In the genomic region with DNA sequence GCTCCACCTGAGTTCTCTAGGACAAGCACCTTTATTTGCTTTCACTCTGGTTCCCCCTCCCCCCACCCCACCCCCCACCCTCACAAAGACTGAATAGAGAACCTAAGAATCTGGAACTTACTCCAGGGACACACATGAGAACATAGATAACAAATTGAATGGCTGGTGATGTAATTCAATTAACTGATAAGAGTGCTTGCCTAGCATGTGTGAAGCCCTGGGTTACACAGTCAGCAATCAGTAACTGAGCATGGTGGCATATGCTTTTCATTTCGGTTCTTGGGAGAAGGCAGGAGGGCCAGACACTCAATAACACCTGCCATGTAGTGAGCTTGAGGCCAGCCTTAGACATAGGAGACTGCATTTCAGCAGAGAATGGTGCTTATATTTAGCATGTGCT, we compare ENCODE assay signal across 10 mouse cellular contexts. TPM values are rescaled to one million over a fixed set of nuclear protein-coding genes. Genes with fewer than 3 reads are reported as not detected.
DNase-seq lines count a peak whose midpoint lies in the region; ATAC-seq and TF ChIP-seq lines count a peak whose summit lies in the region.
"Had no signal": no experiment of that assay in that cellular context is flagged by ENCODE, and none has a peak within 500 bp of the region (broad histone marks: within the 10 kb centered on the region; RNA-seq: fewer than 3 reads in every experiment).

No protein-coding gene starts in this region.

- 0 out of 2 replicates have a peak overlapping the region, but pooled peaks have one; percentile 67 for H3K4me3 ChIP-seq in forebrain, embryonic 15.5 days
- no peak overlapping the region for H3K4me3 ChIP-seq in forebrain, embryonic 11.5 days (ENCODE audit: low read depth, low read length)
- peak overlapping the region; percentile 69 for H3K4me3 ChIP-seq in midbrain, embryonic 10.5 days
- no peak overlapping the region for H3K4me3 ChIP-seq in midbrain, postnatal 0 days (ENCODE audit: low read depth, low read length)
- H3K4me3 ChIP-seq in limb, embryonic 10.5 days: peak overlapping the region; percentile 70
- peak overlapping the region; percentile 71; the same call in 1 of the 2 replicates for H3K4me3 ChIP-seq in stomach, embryonic 15.5 days (replicated peaks)
- no peak overlapping the region for H3K4me3 ChIP-seq in thymus, adult 2 months (ENCODE audit: control insufficient read depth, insufficient read depth, low read length)

- H3K9ac ChIP-seq in forebrain, embryonic 15.5 days (replicated peaks): no peak overlapping the region
- no peak overlapping the region for H3K9ac ChIP-seq in forebrain, embryonic 11.5 days (ENCODE audit: low read length)
- H3K9ac ChIP-seq in midbrain, postnatal 0 days (replicated peaks; ENCODE audit: low read length, poor library complexity, severe bottlenecking): no peak overlapping the region
- H3K9ac ChIP-seq in stomach, embryonic 15.5 days: no peak overlapping the region

- TF ChIP-seq POLR2A in thymus, adult 2 months (IDR thresholded peaks at IDR 0.05; ENCODE audit: control insufficient read depth, extremely low read depth, insufficient read depth, low read length, poor library complexity): no peak

- 90% methylated on average over 1 of the region's 1 CpGs for WGBS in forebrain, embryonic 15.5 days
- WGBS in forebrain, embryonic 11.5 days: 81% methylated on average over 1 of the region's 1 CpGs
- 85% methylated on average over 1 of the region's 1 CpGs for WGBS in midbrain, embryonic 10.5 days
- 83% methylated on average over 1 of the region's 1 CpGs for WGBS in midbrain, postnatal 0 days
- 68% methylated on average over 1 of the region's 1 CpGs for WGBS in limb, embryonic 10.5 days
- WGBS in stomach, embryonic 15.5 days: 59% methylated on average over 1 of the region's 1 CpGs
- 91% methylated on average over 1 of the region's 1 CpGs for WGBS in thymus, adult 2 months

- no peak for DNase-seq in forebrain, embryonic 11.5 days (ENCODE audit: low spot score)
- DNase-seq in midbrain, embryonic 10.5 days (ENCODE audit: low spot score): no peak
- DNase-seq in midbrain, postnatal 0 days (ENCODE audit: low spot score): no peak
- DNase-seq in limb, embryonic 10.5 days (ENCODE audit: low spot score): no peak
- DNase-seq in thymus, adult 2 months: no peak
- no peak for DNase-seq in thymus, postnatal 25 days
- DNase-seq: adrenal gland, postnatal 36 days; lung, postnatal 4 days had no signal

- ATAC-seq in forebrain, embryonic 15.5 days (replicated peaks): no peak
- ATAC-seq in forebrain, embryonic 11.5 days (replicated peaks; ENCODE audit: low FRiP score): no peak
- ATAC-seq in midbrain, postnatal 0 days (ENCODE audit: low FRiP score): no peak
- peak; percentile 5; the same call in 1 of the 2 replicates for ATAC-seq in stomach, embryonic 15.5 days (ENCODE audit: insufficient read depth, low FRiP score, low read depth)

- H3K4me2 ChIP-seq in forebrain, embryonic 15.5 days (replicated peaks): no peak overlapping the region
- no peak overlapping the region; the same call in 1 of the 2 replicates for H3K4me2 ChIP-seq in forebrain, embryonic 11.5 days (ENCODE audit: low read depth, low read length, severe bottlenecking)
- no peak overlapping the region for H3K4me2 ChIP-seq in midbrain, postnatal 0 days (ENCODE audit: low read depth, low read length, poor library complexity, severe bottlenecking)
- peak overlapping the region; percentile 80; the same call in 1 of the 2 replicates for H3K4me2 ChIP-seq in stomach, embryonic 15.5 days

- no peak overlapping the region for H3K27ac ChIP-seq in forebrain, embryonic 15.5 days (replicated peaks)
- H3K27ac ChIP-seq in forebrain, embryonic 11.5 days (ENCODE audit: low read depth, low read length): no peak overlapping the region
- no peak overlapping the region for H3K27ac ChIP-seq in midbrain, embryonic 10.5 days (replicated peaks)
- H3K27ac ChIP-seq in midbrain, postnatal 0 days (ENCODE audit: low read depth, low read length): no peak overlapping the region
- no peak overlapping the region for H3K27ac ChIP-seq in limb, embryonic 10.5 days
- peak overlapping the region; percentile 93; the same call in 1 of the 2 replicates for H3K27ac ChIP-seq in stomach, embryonic 15.5 days
- no peak overlapping the region for H3K27ac ChIP-seq in thymus, adult 2 months (ENCODE audit: control insufficient read depth, insufficient read depth, low read length)

- H3K36me3 ChIP-seq in forebrain, embryonic 15.5 days: no peaks in the 10 kb centered on the region
- no peaks in the 10 kb centered on the region for H3K36me3 ChIP-seq in forebrain, embryonic 11.5 days (ENCODE audit: control insufficient read depth, insufficient read depth, low read length)
- peaks cover 10% of the 10 kb centered on the region for H3K36me3 ChIP-seq in midbrain, embryonic 10.5 days
- no peaks in the 10 kb centered on the region for H3K36me3 ChIP-seq in midbrain, postnatal 0 days (ENCODE audit: insufficient read depth, low read length)
- H3K36me3 ChIP-seq in limb, embryonic 10.5 days: 0 out of 2 replicates have a peak, but pooled peaks cover 4% of the 10 kb centered on the region
- H3K36me3 ChIP-seq in stomach, embryonic 15.5 days: no peaks in the 10 kb centered on the region
- no peaks in the 10 kb centered on the region for H3K36me3 ChIP-seq in thymus, adult 2 months (ENCODE audit: control insufficient read depth, insufficient read depth, low read length)

- no peaks in the 10 kb centered on the region for H3K27me3 ChIP-seq in forebrain, embryonic 15.5 days
- H3K27me3 ChIP-seq in forebrain, embryonic 11.5 days (ENCODE audit: control insufficient read depth, insufficient read depth, low read length): no peaks in the 10 kb centered on the region
- H3K27me3 ChIP-seq in midbrain, embryonic 10.5 days (ENCODE audit: low read depth, poor library complexity, severe bottlenecking): no peaks in the 10 kb centered on the region
- no peaks in the 10 kb centered on the region for H3K27me3 ChIP-seq in midbrain, postnatal 0 days (ENCODE audit: insufficient read depth, low read length)
- H3K27me3 ChIP-seq in limb, embryonic 10.5 days (ENCODE audit: low read depth, poor library complexity, severe bottlenecking): no peaks in the 10 kb centered on the region
- H3K27me3 ChIP-seq in stomach, embryonic 15.5 days (replicated peaks): no peaks in the 10 kb centered on the region
- H3K27me3 ChIP-seq in thymus, adult 2 months (ENCODE audit: control insufficient read depth, insufficient read depth, low read length): no peaks in the 10 kb centered on the region

- H3K9me3 ChIP-seq in forebrain, embryonic 15.5 days: no peaks in the 10 kb centered on the region
- no peaks in the 10 kb centered on the region for H3K9me3 ChIP-seq in forebrain, embryonic 11.5 days (ENCODE audit: control insufficient read depth, low read length)
- H3K9me3 ChIP-seq in midbrain, embryonic 10.5 days (replicated peaks): no peaks in the 10 kb centered on the region
- H3K9me3 ChIP-seq in midbrain, postnatal 0 days (ENCODE audit: low read length): no peaks in the 10 kb centered on the region
- no peaks in the 10 kb centered on the region for H3K9me3 ChIP-seq in limb, embryonic 10.5 days (replicated peaks)
- no peaks in the 10 kb centered on the region for H3K9me3 ChIP-seq in stomach, embryonic 15.5 days

- no peak for TF ChIP-seq CTCF in midbrain, postnatal 0 days (IDR thresholded peaks at IDR 0.05)
- no peak for TF ChIP-seq CTCF in thymus, adult 2 months (IDR thresholded peaks at IDR 0.05; ENCODE audit: borderline replicate concordance, control insufficient read depth, extremely low read depth, insufficient read depth, low read length, poor library complexity)

- H3K4me1 ChIP-seq in forebrain, embryonic 15.5 days: peaks cover 15% of the 10 kb centered on the region
- H3K4me1 ChIP-seq in forebrain, embryonic 11.5 days (replicated peaks; ENCODE audit: control insufficient read depth, insufficient read depth, low read length): peaks cover 2% of the 10 kb centered on the region; the same call in 1 of the 2 replicates
- peaks cover 19% of the 10 kb centered on the region for H3K4me1 ChIP-seq in midbrain, embryonic 10.5 days
- 0 out of 2 replicates have a peak, but pooled peaks cover 2% of the 10 kb centered on the region for H3K4me1 ChIP-seq in midbrain, postnatal 0 days (ENCODE audit: insufficient read depth, low read length)
- H3K4me1 ChIP-seq in limb, embryonic 10.5 days: peaks cover 18% of the 10 kb centered on the region
- H3K4me1 ChIP-seq in stomach, embryonic 15.5 days: peaks cover 5% of the 10 kb centered on the region; the same call in 1 of the 2 replicates
- H3K4me1 ChIP-seq in thymus, adult 2 months (replicated peaks; ENCODE audit: control insufficient read depth, insufficient read depth, low read length): no peaks in the 10 kb centered on the region; the same call in 1 of the 2 replicates

RNA-seq across cellular contexts. Expression of gene Tfb1m, which starts 1.3 kb away (rescaled TPM):
- 13.7 and 14.9 TPM in 2 replicates for polyA plus RNA-seq in forebrain, embryonic 15.5 days (2015; fragmentation: Nextera tagmentation; extraction: Ambion mirVana)
- 19.9 and 21.1 TPM in 2 replicates for polyA plus RNA-seq in forebrain, embryonic 11.5 days (2014; fragmentation: Nextera tagmentation; extraction: Ambion mirVana)
- 19.9 and 21.0 TPM in 2 replicates for polyA plus RNA-seq in midbrain, embryonic 10.5 days (2016; fragmentation: Nextera tagmentation; extraction: Ambion mirVana)
- total RNA-seq in midbrain, postnatal 0 days (2014; rRNA removed): 9.6 and 12.4 TPM in 2 replicates
- 7.9 and 8.7 TPM in 2 replicates for polyA plus RNA-seq in midbrain, postnatal 0 days (2015; fragmentation: Nextera tagmentation; extraction: Ambion mirVana)
- polyA plus RNA-seq in limb, embryonic 10.5 days (2016; fragmentation: Nextera tagmentation; extraction: Ambion mirVana): 16.2 and 16.9 TPM in 2 replicates
- polyA plus RNA-seq in stomach, embryonic 15.5 days (2015; fragmentation: Nextera tagmentation; extraction: Ambion mirVana): 16.2 and 19.8 TPM in 2 replicates
- 2.5 and 2.6 TPM in 2 replicates for polyA plus RNA-seq in thymus, adult 2 months (2012; rRNA removed)

RNA-seq across cellular contexts. Expression of gene Cldn20, which starts 23.9 kb away (rescaled TPM):
- polyA plus RNA-seq in forebrain, embryonic 15.5 days (2015; fragmentation: Nextera tagmentation; extraction: Ambion mirVana): 0.31 and 0.83 TPM in 2 replicates
- not detected in 2 replicates for polyA plus RNA-seq in forebrain, embryonic 11.5 days (2014; fragmentation: Nextera tagmentation; extraction: Ambion mirVana)
- 0.21 TPM in 1 of 2 replicates, not detected in the other for polyA plus RNA-seq in midbrain, embryonic 10.5 days (2016; fragmentation: Nextera tagmentation; extraction: Ambion mirVana)
- total RNA-seq in midbrain, postnatal 0 days (2014; rRNA removed): 1.8 TPM in 1 of 2 replicates, not detected in the other
- polyA plus RNA-seq in midbrain, postnatal 0 days (2015; fragmentation: Nextera tagmentation; extraction: Ambion mirVana): 0.25 TPM in 1 of 2 replicates, not detected in the other
- polyA plus RNA-seq in limb, embryonic 10.5 days (2016; fragmentation: Nextera tagmentation; extraction: Ambion mirVana): 0.23 and 0.24 TPM in 2 replicates
- 0.22 TPM in 1 of 2 replicates, not detected in the other for polyA plus RNA-seq in stomach, embryonic 15.5 days (2015; fragmentation: Nextera tagmentation; extraction: Ambion mirVana)
- not detected in 2 replicates for polyA plus RNA-seq in thymus, adult 2 months (2012; rRNA removed)

Comparison
In these comparisons a context has a peak if more than half of its experiments do, and no peak if none do; other contexts are left out.
1. H3K4me3 ChIP-seq: peak in forebrain, embryonic 15.5 days (single experiment), midbrain, embryonic 10.5 days (single experiment), limb, embryonic 10.5 days (single experiment) and stomach, embryonic 15.5 days (single experiment); none in forebrain, embryonic 11.5 days (single experiment), midbrain, postnatal 0 days (single experiment) and thymus, adult 2 months (single experiment).